Mouse (Mus musculus) E14TG2a.4 (cell line): ENCODE data around the gene Pgap3.

Experiments
- H3K27me3 ChIP-seq: 2 replicates; pipeline ENCODE4 v1.6.1; 2014; ENCODE audit warnings: low read length, control low read depth; ENCODE audit not compliant: insufficient read depth
- H3K36me3 ChIP-seq: 2 replicates; pipeline ENCODE4 v1.6.1; 2014; ENCODE audit warnings: low read length, control low read depth; ENCODE audit not compliant: insufficient read depth
- H3K4me1 ChIP-seq: replicated peaks from 2 replicates; pipeline ENCODE4 v1.6.1; 2014; ENCODE audit warnings: low read depth, low read length, control low read depth
- H3K4me3 ChIP-seq: replicated peaks from 2 replicates; pipeline ENCODE4 v1.5.1; 2014; ENCODE audit warnings: mild to moderate bottlenecking, low read length
- H3K9me3 ChIP-seq: 2 replicates; pipeline ENCODE4 v1.6.1; 2014; ENCODE audit warnings: low read length, control low read depth
- CTCF ChIP-seq: conservative IDR thresholded peaks from 2 replicates; pipeline ENCODE4 v1.5.1; 2014; ENCODE audit warnings: low read length
- NANOG ChIP-seq: IDR thresholded peaks from 2 replicates; pipeline ENCODE4 v1.6.1; 2014; ENCODE audit warnings: borderline replicate concordance, low read length, mixed read lengths
- POU5F1 ChIP-seq: IDR thresholded peaks from 2 replicates; pipeline ENCODE4 v1.6.1; 2014; ENCODE audit warnings: low read length, borderline replicate concordance

Gene Pgap3

DNA sequence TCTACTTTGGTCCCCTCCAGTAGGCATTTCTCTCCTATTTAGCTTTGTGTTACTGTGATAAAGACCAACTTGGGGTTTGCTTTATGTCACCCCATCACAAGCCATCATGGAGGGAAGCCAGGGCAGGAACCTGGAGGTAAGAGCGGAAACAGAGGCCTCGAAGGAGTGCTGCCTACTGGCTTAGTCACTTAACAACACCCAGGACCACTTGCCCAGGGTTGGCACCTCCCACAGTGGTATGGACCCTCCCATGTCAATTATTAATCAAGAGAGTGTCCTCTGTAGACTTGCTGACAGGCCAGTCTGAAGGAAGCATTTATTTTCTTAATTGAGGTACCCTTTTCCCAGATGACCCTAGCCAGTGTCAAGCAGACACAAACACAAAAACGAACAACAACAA, 526 bp upstream of the Pgap3 start:
- Histone ChIP-seq H3K36me3 (no peaks in the 10 kb centered on the region; the same call in 1 of the 2 replicates), H3K4me3 (peak overlapping the region; percentile 90), H3K27me3 (peaks cover 6% of the 10 kb centered on the region; the same call in 1 of the 2 replicates), H3K4me1 (peaks cover 22% of the 10 kb centered on the region), H3K9me3 (no peaks in the 10 kb centered on the region)
- TF ChIP-seq CTCF (no peak), POU5F1 (no peak), NANOG (no peak)

DNA sequence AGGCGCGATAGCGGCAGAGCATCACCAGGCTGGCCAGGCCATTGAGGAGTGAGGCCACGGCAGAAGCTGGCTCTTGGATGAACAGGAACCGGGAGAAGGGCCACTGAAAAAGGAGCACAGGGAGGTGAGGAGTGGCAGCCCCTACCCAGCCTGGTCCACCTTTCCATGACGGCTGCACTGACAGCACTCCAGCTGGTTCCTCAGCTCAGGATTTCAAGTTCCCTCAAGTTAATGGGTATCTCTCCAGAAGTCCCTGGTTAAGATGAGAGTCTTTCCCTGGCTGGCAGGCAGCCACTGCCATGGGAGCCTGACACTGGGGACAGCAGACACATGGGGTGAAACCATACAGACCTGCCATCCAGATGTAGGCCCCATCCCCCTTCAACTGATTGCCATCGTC, 2.3 kb downstream of the Pgap3 start:
- TF ChIP-seq NANOG (no peak), CTCF (no peak), POU5F1 (no peak)
- Histone ChIP-seq H3K4me1 (peaks cover 32% of the 10 kb centered on the region), H3K9me3 (no peaks in the 10 kb centered on the region), H3K27me3 (no peaks in the 10 kb centered on the region), H3K36me3 (no peaks in the 10 kb centered on the region; the same call in 1 of the 2 replicates), H3K4me3 (no peak overlapping the region)

DNA sequence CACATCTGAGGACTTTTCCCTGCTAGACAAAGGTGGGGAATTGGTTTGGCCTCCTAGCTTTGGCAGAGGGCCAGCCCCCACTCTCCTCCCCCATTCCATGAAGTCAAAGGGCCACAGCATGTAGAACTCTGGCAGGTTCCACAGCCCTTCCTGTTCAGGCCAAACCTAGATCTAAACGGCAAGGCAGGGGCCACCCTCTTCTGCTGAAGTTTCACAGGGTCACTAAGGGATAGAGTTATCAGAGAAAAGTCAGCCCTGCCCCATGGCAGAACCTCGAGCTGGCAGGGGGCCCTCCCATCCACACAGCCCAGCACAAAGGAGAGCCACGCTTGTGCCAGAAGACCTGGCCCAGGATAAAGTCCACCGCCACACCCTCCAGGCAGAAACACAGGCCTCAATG, 5.2 kb downstream of the Pgap3 start:
- peaks cover 9% of the 10 kb centered on the region for H3K27me3 ChIP-seq
- peaks cover 50% of the 10 kb centered on the region for H3K4me1 ChIP-seq
- H3K36me3 ChIP-seq = no peaks in the 10 kb centered on the region; the same call in 1 of the 2 replicates
- H3K9me3 ChIP-seq = no peaks in the 10 kb centered on the region
- no peak for TF ChIP-seq NANOG
- no peak for TF ChIP-seq CTCF
- no peak overlapping the region for H3K4me3 ChIP-seq

DNA sequence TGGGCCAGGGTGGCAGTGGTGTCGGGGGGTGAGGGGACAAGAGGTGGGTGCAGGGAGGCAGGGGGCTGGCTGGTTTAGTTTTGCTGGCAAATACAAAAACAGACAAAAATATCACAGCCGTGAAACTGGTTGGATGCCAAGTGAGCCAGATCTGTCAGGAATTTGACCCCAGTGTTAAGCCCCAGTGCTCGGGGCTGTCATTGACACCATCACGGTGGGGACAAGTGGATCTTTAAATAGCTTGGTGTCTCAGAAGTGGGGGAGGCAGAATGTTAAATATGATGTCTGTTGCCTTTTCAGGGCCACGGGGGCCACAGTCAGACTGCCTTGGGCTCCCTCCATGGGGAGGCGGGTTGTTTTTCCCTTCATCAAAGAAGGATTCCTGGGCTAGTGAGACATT, 6.0 kb downstream of the Pgap3 start:
- H3K4me1 ChIP-seq = peaks cover 52% of the 10 kb centered on the region
- no peaks in the 10 kb centered on the region for H3K9me3 ChIP-seq
- H3K4me3 ChIP-seq = no peak overlapping the region
- H3K36me3 ChIP-seq = no peaks in the 10 kb centered on the region; the same call in 1 of the 2 replicates
- TF ChIP-seq CTCF = no peak
- no peak for TF ChIP-seq POU5F1
- no peak for TF ChIP-seq NANOG
- H3K27me3 ChIP-seq = peaks cover 11% of the 10 kb centered on the region

DNA sequence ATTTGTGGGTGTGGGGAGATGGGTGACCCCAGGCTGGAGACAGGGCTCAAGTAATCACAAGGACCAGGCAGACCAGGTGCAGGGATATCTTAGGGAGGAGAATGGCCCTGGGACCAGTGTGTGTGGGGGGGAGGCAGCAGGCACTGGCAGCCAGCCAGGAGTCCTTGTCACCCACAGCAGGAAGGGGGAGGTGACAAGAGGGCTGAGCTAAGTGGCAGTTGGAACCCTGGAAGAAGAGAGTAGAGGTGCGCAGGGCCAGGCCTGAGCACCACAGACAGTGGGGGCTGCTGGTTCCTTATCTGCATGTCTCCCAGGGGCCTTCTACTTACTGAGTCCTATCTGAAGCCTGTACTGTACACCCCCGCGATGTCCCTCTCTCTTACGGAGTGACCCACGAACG, 7.0 kb downstream of the Pgap3 start:
- TF ChIP-seq NANOG (no peak), POU5F1 (no peak), CTCF (no peak)
- Histone ChIP-seq H3K9me3 (no peaks in the 10 kb centered on the region), H3K36me3 (no peaks in the 10 kb centered on the region; the same call in 1 of the 2 replicates), H3K4me3 (no peak overlapping the region), H3K27me3 (peaks cover 15% of the 10 kb centered on the region), H3K4me1 (peaks cover 56% of the 10 kb centered on the region)

DNA sequence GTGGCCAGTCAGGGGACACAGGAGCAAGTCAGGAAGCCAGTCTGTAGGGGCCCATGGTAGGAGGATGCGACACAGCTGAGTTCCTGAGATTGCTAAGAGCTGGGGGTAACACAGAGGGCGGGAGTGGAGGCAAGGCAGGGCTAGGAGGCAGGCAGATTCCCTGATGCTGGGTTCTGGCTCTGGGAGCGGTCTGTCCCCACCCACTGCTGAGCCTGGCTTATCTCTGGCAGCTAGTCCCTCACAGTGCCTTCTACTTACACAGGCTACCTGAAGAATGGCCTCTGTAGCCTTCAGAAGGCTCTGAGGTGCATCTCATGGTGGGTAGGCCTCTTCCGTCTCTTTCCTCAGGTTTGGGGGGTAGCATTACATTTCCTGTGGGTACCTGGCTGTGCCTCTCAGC, 7.6 kb downstream of the Pgap3 start:
- Histone ChIP-seq H3K9me3 (no peaks in the 10 kb centered on the region), H3K27me3 (peaks cover 22% of the 10 kb centered on the region), H3K36me3 (no peaks in the 10 kb centered on the region; the same call in 1 of the 2 replicates), H3K4me3 (peak overlapping the region; percentile 26), H3K4me1 (peaks cover 58% of the 10 kb centered on the region)
- no peak for TF ChIP-seq NANOG
- no peak for TF ChIP-seq POU5F1
- no peak for TF ChIP-seq CTCF

DNA sequence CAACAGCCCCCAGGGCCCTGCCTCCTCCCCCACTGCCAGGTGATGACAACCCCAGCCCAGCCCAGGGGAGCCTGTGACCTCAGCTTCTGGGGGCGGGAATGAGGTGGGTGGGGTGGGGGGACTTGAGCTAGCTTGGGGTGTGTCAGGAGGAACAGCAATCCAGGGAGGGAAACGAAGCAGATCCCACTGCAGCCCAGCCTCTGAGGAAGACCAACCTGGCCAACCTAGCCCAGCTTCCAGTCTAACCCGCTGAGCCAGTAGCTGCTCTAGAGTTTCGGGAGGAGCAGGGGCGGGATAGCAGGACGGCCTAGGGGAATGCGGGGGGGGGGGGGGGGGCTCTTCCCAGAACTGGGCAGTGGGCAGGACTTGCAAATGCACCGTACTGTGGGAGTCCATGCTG, 8.3 kb downstream of the Pgap3 start:
- TF ChIP-seq CTCF (no peak), POU5F1 (no peak), NANOG (no peak)
- Histone ChIP-seq H3K36me3 (no peaks in the 10 kb centered on the region), H3K27me3 (peaks cover 28% of the 10 kb centered on the region), H3K4me3 (peak overlapping the region; percentile 26; the same call in 1 of the 2 replicates), H3K9me3 (no peaks in the 10 kb centered on the region), H3K4me1 (peaks cover 64% of the 10 kb centered on the region)

DNA sequence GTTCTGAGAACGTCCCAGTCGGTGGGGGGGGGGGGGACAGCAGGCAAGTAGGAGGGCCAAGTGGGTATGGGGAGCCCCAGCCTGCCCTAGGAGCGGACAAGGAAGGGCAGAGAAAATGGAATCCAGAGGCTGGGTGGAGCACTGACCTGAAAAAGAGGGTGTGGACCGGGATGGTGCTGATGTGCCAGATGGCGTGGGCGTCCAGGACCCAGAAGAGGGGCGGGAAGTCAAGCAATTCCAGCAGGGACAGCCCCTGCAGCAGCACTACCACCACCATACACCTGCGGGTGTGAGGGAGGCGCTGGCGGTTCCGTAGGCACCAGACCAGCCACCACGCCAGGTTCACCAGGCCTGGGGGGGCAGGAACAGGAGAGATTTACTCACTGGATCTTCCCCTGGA, 10.1 kb downstream of the Pgap3 start:
- TF ChIP-seq CTCF (no peak), POU5F1 (no peak), NANOG (no peak)
- H3K36me3 ChIP-seq = no peaks in the 10 kb centered on the region
- H3K27me3 ChIP-seq = peaks cover 47% of the 10 kb centered on the region
- peaks cover 70% of the 10 kb centered on the region for H3K4me1 ChIP-seq
- no peak overlapping the region for H3K4me3 ChIP-seq
- H3K9me3 ChIP-seq = no peaks in the 10 kb centered on the region

DNA sequence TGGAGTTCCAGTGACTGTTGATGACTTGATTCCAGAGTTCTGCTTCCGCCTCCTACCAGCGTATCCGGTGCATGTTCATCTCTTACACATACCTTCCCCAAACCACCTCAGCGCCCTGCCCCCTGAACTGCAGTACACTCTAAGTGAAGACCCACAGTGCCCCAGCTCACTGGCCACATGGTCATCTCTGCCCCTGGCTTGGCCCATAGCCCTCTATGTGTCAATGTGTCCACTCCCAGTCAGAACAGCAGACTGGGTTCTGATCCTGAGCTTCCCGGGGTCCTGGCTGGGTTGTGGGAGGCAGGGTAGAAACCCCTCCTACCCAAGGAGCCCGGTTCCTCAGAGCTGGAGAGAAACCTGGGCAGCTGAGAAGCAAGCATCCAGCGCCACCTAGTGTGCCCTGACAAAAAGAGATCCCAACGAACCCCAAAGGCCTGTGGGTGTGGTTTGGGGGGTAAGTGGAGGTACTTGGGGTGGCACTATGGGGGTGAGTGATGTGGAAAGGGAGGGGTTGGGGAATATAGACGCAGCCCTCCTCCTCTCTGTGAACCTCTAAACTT, 11.0 kb downstream of the Pgap3 start:
- no peaks in the 10 kb centered on the region for H3K36me3 ChIP-seq
- no peak overlapping the region for H3K4me3 ChIP-seq
- no peaks in the 10 kb centered on the region for H3K9me3 ChIP-seq
- H3K27me3 ChIP-seq = peaks cover 55% of the 10 kb centered on the region
- peaks cover 77% of the 10 kb centered on the region for H3K4me1 ChIP-seq
- TF ChIP-seq NANOG (no peak), CTCF (peak; percentile 46)
